Mouse (Mus musculus) cerebellum, postnatal 10 days (tissue): ENCODE results near the gene Ndufa4.
"Not testable (repeated sequence)": the region's sequence is repeated elsewhere in the genome, so short reads cannot be mapped to it uniquely, and the experiment has no call there.

Experiments
- DNase-seq, 2 experiments: peaks; one replicate each; pipeline ENCODE4 v3.0.0; 2021; ENCODE audit warnings: mixed read lengths in 2 of 2

Gene Ndufa4

DNA sequence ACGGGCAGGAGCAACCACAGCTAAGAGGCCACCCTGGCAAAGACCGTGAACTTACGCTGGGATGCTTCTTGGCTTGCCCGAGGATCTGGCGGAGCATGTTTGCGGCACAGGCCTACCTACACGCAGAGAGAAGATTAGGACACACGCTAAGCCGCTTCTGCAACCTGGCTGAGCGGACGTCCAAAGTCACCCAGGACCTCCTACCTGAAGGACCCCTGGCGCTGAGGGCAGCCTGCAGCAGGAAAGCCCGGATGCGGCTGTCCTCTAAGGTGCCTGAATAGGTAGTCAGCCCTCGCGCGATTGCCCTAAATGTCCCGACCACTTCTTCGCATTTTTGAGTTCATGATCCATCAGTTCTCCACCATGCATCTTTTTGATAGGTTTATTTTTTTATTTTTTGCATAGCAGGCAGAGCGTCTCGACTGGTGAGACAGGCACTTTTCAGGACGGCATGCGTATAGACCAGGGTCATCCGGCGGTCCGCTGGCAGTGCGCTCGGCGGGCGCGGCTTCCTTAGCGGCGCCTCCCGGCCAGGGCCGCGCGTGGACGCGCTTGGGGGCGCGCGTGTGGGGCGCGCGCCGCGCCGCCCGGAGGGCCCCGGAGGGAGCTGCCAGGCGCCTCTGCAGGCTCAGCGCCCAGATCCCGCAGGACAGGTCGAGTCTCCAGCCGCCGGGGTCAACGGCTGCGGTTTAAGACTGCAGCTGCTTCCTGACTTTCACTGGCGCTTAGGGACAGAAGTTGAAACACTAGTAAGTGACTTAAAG is at the start of gene Ndufa4, which contains the start of gene Phf14:
TSS of gene Ndufa4 (minus strand) at position 229 of the 764 bp plus-strand sequence.
TSS of gene Phf14 (plus strand) at position 541 of the 764 bp plus-strand sequence.
- peak; percentile 94 to 96 for DNase-seq

DNA sequence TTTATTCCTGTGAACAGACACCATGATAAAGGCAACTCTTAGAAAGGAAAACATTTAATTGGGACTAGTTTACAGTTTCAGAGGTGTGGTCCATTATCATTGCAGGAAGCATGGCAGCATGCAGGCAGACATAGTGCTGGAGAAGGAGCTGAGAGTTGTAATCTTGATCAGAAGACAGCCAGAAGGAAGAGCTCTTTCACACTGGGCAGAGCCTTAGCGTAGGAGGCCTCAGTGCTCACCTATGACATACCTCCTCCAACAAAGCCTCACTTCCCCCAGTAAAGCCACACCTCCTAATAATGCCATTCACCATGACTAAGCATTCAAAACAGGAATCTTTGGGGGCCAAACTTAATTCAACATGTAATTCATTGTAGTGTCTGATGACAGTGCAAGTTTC is 40.8 kb upstream of the Ndufa4 start:
- no peak for DNase-seq

DNA sequence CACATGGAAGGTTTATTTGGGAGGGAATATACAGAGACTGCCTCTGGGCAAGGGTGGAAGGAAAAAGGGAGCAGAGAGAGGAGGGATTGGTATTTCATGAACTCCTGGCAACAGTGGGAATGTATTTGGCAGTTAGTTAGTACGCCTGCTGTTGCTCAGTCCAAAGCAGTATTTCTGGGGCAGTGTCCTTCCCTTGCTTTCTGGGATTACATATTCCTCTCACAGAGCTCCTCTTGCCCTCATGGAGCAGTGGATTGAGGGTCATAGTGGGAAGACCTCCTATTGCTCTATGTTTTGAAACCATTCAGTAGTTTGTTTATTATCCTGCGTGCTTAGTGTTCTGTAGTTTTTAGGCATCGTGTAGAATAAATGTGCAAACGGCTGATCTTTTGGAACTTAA is 34.8 kb upstream of the Ndufa4 start:
- DNase-seq = no peak

DNA sequence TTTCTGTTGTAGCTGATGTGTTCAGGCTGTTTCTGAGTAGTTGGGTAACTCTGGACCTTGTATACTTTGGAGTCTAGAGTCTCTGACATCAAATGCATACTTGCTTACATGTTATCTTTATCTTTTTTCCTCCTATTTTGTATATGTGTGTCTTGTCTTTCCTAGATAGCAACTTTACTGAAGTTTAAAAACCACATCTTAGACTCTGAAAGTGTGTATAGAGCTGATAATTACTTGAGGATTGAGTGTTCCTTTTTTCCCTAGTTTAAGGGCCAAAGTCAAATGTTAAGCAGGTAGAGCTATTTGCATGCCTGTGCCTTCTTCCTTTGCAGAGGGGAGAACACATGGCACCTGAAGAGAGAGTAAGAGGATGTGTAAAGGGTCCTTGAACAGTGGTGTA is 33.6 kb upstream of the Ndufa4 start:
- no peak for DNase-seq

DNA sequence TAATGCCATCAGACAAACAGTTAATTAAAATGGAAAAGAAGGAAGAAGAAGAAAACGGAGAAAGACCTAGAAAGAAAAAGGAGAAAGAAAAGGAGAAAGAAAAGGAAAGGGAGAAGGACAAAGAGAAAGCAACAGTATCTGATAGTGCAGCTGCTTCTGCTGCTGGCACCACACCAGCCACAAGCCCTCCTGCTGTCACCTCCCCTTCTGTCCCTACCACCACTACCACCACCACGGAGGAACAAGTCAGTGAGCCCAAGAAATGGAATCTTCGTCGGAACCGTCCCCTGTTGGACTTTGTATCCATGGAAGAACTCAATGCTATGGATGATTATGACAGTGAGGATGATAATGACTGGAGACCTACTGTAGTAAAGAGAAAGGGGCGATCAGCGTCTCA is 26.1 kb upstream of the Ndufa4 start:
- peak; percentile 27 to 60 for DNase-seq

DNA sequence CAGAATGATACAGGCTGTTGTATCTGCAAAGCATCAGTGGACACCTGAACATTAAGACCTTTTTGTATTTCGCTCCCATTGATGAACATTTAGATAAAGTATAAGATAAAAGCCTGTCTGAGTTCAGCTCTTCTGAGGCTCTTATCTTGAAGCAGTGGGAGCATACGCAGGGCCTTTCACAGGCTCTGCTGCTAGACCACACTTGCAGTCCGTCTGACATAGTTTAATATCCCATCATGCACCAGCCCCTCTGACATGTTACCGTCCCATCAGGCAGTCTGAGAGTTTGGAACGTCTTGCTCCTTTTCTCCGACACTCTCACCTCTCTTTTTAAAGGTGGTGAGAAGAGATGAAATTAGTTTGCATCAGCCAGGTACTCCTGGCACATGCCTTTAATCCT is 20.2 kb upstream of the Ndufa4 start:
- no peak for DNase-seq

DNA sequence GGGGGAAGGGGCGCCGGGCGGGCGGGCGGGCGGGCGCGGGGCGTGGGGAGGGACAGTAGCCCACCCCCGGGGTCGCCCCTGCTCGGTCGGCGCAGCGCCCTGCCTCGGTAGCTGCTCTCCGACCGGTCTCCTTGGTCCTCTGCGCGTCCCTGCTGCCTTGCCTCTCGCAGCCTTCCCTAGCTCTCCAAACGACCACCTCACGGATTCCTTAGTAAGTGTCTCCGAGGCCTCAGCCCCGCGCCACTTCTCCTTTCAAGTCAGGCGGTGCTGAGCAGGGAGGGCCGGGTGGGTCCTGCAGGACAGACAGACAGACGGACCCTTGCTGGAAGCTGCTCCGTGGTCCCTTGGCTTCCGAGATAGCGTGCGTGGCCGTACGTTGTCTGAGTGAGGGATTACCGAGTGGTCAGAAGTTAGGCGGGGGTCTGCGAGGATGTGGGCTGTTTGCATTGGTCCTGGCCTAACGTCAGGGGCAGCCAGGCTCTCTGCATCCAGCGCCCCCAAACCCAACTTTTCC is 18.8 kb upstream of the Ndufa4 start:
- DNase-seq = peak; percentile 67 to 77

DNA sequence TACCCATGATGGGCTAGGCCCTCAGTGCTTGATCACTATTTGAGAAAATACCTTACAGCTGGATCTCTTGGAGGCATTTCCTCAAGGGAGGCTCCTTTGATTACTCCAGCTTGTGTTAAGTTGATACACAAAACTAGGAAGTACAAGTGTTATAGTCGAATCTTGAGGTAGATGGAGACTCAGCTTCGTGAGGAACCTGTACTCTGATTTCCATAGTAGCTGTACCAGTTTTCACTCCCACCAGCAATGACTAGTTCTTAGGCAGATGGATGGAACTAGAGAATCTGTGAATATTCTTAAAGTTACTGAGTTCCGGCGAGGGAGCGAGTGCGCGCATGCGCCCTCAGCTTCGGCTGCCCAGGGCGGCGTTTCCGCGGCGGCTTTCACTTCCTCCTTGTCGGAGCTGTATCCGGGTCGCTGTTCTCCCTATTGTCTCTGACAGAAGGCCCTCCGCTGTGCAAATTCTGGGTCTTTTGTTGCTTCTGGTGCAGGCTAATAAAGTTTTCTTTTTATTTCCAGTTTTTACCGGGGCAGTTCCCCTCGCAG is 18.3 kb upstream of the Ndufa4 start:
- DNase-seq = peak; percentile 92 to 94

DNA sequence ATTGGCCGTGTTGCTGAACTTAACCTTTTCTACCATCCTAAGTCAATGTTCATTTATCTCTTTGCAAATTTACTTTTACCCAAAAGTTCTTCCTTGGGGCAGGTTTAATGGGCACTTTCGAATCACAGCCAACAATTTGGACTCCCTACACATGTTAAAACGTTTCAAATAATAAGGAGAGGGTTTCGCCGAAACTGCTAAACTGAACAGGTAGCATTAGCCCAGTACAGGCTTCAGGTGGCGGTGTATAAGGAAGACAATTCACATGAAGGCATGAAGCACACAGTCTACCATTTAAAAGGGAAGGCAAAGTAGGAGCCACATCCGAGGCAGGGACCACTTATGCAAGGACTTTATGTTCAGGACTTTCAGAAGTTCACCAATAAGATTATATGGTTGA is 873 bp upstream of the Ndufa4 start:
- peak; percentile 9 to 20 for DNase-seq

DNA sequence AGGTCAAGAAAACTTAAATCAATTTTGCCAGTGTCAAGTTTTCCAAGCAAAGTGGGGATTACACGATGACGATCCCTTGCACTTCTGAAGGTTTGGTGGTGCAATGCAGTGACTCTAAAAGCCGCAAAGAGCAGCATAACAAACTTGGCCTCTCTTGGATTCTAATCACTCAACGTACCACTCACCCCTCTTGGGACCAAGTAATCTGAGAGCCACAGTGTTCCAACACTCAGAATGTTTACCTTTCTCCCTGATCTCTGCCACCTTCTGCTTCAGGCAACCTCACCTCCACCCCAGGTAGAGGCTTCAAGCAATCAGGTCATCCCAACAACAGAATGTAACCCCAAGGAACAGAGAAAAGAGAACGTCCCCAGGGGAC is 418 bp downstream of the Ndufa4 start:
- no peak for DNase-seq

DNA sequence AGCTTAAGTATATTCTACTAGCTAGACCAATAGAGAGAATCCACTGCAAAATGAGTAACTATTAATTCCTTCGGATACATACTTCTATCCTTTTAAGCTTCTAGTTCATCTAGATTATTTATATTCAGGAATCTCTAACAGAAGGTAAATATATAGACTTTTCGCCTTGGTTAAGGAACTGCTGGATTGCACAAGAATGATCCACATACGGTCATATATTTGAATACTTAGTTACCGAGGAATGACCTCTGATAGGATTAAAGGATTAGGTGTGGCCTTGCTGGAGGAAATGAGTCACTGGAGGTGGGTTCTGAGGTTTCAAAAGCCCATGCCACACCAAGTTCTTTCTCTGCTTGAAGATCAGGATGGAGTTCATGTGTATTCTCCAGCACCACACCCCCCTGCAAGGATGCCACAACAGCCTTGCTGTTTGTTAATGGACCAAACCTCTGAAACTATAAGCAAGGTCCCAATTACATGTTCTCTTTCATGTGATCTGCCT is 6.4 kb downstream of the Ndufa4 start:
- DNase-seq = no peak

DNA sequence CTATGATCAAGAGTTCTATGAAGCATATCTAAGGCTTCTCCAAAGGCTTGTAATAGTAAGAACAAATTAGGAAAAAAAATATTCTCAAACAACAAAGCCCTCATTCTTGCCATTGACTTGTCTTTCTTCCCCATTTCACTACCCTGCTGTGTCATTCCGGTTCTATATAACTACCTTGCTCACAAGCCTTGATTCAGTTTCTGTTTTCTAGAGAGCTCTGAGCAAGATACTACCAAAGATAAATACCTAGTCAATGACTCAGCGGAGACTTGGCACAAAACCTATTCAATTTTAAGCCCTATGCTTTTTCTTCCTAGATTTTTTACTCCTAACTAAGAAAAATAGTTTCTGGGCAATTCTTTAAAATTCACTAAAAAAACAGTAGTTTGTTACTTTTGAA is 31.9 kb downstream of the Ndufa4 start:
- not testable (repeated sequence) for DNase-seq
